Mouse (Mus musculus): ENCODE results near the gene Mrgprd. TPM values are rescaled to one million over a fixed set of nuclear protein-coding genes. Genes with fewer than 3 reads are reported as not detected.

Mrgprd gene
- total and polyA plus RNA-seq, 3 experiments: not detected

DNA sequence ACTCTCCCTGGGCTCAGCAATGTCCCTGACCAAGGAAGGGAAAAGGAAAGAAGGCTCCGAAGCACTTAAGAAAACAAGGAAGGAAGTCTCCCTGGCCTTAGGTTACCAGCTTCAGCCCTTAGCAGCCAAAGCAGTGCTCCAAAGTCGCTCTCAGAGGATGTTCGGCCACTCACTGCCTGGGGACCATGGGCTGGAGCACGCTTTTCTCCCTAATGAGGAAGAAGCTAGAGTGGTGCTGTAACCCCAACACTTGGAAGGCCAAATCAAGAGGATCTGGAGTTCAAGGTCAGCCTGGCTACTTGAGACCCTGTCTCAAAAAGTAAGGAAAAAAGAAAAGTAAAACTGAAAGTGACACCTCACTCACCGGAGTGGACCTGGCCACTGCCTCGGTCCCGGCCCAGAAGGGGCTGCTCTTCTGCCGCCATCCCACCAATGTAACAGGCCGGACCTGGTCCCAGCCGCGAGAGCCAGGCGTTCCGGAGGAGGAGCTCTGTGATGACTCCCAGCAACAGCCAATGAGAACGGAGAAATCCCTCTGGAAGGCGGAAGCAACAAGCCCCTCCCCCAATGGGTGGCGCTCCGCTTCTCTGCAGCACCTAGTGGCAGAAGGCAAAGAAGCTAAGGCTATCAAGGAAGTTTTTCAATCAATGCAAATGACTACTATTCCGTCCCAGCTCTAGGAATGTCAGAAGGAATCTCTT, 31.0 kb upstream of the Mrgprd start, which contains the start of gene Tpcn2:
Tpcn2 (minus strand) TSS at position 525 of the 701 bp plus-strand sequence.
- dilution Hi-C loops (cut with MboI; ENCODE audit: extremely low pct_ligation_motif_present, extremely low pct_unique_long_range_greater_than_20kb, low sequenced_read_pairs): no loop called here

GRCm38 (mm10) chr7:145284293-145284692, 30.3 kb upstream of the Mrgprd start:
- Histone ChIP-seq H3K4me3 (replicated peaks in 1 of 3; ENCODE audit: low read depth in 2 of 3, low read length in 2 of 3, poor library complexity in 1 of 3) (peak overlapping the region in 2 of 3 experiments; percentile 37 to 72), H3K36me3 (replicated peaks in 1 of 2; ENCODE audit: control insufficient read depth in 1 of 2, insufficient read depth in 1 of 2, low read length in 1 of 2) (peaks cover 11 to 18% of the 10 kb centered on the region in 2 experiments), H3K27me3 (replicated peaks) (peaks cover 13% of the 10 kb centered on the region), H3K27ac (ENCODE audit: insufficient read depth, low read depth) (no peak overlapping the region), H3K4me1 (ENCODE audit: control insufficient read depth in 1 of 2, insufficient read depth in 2 of 2) (peaks cover 7 to 31% of the 10 kb centered on the region in 2 experiments), H3K9me3 (replicated peaks; ENCODE audit: low read length) (no peaks in the 10 kb centered on the region), H3K79me2 (replicated peaks; ENCODE audit: control insufficient read depth, extremely low read depth, insufficient read depth, poor library complexity, severe bottlenecking) (no peaks in the 10 kb centered on the region), H3K4me2 (ENCODE audit: insufficient read depth, low read depth, poor library complexity, severe bottlenecking) (peak overlapping the region; percentile 77), H3K9ac (ENCODE audit: insufficient read depth, low read depth) (no peak overlapping the region)
- TF ChIP-seq CHD2 (IDR thresholded peaks at IDR 0.05; ENCODE audit: low read length) (no peak), MYC (IDR thresholded peaks at IDR 0.05; ENCODE audit: low read depth, low read length) (no peak), E2F4 (IDR thresholded peaks at IDR 0.05; ENCODE audit: insufficient replicate concordance, low read depth, low read length) (no peak), TBP (conservative IDR thresholded peaks at IDR 0.05; ENCODE audit: low read depth, low read length) (no peak), SIN3A (IDR thresholded peaks at IDR 0.05; ENCODE audit: low read length) (no peak), TCF12 (IDR thresholded peaks at IDR 0.05; ENCODE audit: low read depth, low read length) (no peak), MAX (IDR thresholded peaks at IDR 0.05; ENCODE audit: low read length) (no peak), ZMIZ1 (IDR thresholded peaks at IDR 0.05; ENCODE audit: low read depth, low read length) (no peak), POLR2A (IDR thresholded peaks at IDR 0.05; ENCODE audit: low read depth, low read length) (no peak), KAT2A (IDR thresholded peaks at IDR 0.05; ENCODE audit: insufficient replicate concordance, low read length) (no peak), CHD1 (IDR thresholded peaks at IDR 0.05; ENCODE audit: low read depth, low read length) (no peak), SMC3 (IDR thresholded peaks at IDR 0.05; ENCODE audit: low read depth, low read length) (no peak), ZNF384 (IDR thresholded peaks at IDR 0.05; ENCODE audit: low read depth, low read length) (no peak)
- dilution Hi-C loops (cut with MboI; ENCODE audit: extremely low pct_ligation_motif_present, extremely low pct_unique_long_range_greater_than_20kb, low sequenced_read_pairs) (no loop called here), in situ Hi-C loops (cut with MboI; ENCODE audit: low pct_ligation_motif_present, low pct_unique_long_range_greater_than_20kb, low sequenced_read_pairs) (no loop called here)
- no peak for DNase-seq (ENCODE audit: extremely low read depth)

More for the DNA sequence above, 31.0 kb upstream of the Mrgprd start, which contains the start of gene Tpcn2:
- Histone ChIP-seq H3K27me3 (replicated peaks) (peaks cover 7% of the 10 kb centered on the region), H3K4me2 (ENCODE audit: insufficient read depth, low read depth, poor library complexity, severe bottlenecking) (peak within 1 kb of the TSS; percentile 84), H3K9ac (ENCODE audit: insufficient read depth, low read depth) (peak within 1 kb of the TSS; percentile 87), H3K27ac (ENCODE audit: insufficient read depth, low read depth) (no peak within 1 kb of the TSS), H3K36me3 (replicated peaks in 1 of 2; ENCODE audit: control insufficient read depth in 1 of 2, insufficient read depth in 1 of 2, low read length in 1 of 2) (peaks cover 18 to 24% of the 10 kb centered on the region in 2 experiments), H3K4me1 (ENCODE audit: control insufficient read depth in 1 of 2, insufficient read depth in 2 of 2) (peaks cover 7 to 31% of the 10 kb centered on the region in 2 experiments), H3K79me2 (replicated peaks; ENCODE audit: control insufficient read depth, extremely low read depth, insufficient read depth, poor library complexity, severe bottlenecking) (no peaks in the 10 kb centered on the region), H3K9me3 (replicated peaks; ENCODE audit: low read length) (no peaks in the 10 kb centered on the region), H3K4me3 (replicated peaks in 1 of 3; ENCODE audit: low read depth in 2 of 3, low read length in 2 of 3, poor library complexity in 1 of 3) (peak within 1 kb of the TSS; percentile 72 to 94 (median 82))
- DNase-seq (ENCODE audit: extremely low read depth): peak; percentile 96
- in situ Hi-C loops (cut with MboI; ENCODE audit: low pct_ligation_motif_present, low pct_unique_long_range_greater_than_20kb, low sequenced_read_pairs): no loop called here
- no peak; the same call in 1 of the 2 replicates for TF ChIP-seq MEF2A (IDR thresholded peaks at IDR 0.05; ENCODE audit: borderline replicate concordance, low read depth, low read length)
- TF ChIP-seq TBP (conservative IDR thresholded peaks at IDR 0.05; ENCODE audit: low read depth, low read length): 0 out of 2 replicates have a peak, but pooled peaks have one; percentile 18
- TF ChIP-seq ZKSCAN1 (IDR thresholded peaks at IDR 0.05; ENCODE audit: borderline replicate concordance, low read depth, low read length): no peak
- peak; percentile 27 for TF ChIP-seq SMC3 (IDR thresholded peaks at IDR 0.05; ENCODE audit: low read depth, low read length)
- TF ChIP-seq CHD1 (IDR thresholded peaks at IDR 0.05; ENCODE audit: low read depth, low read length): no peak
- no peak for TF ChIP-seq MAX (IDR thresholded peaks at IDR 0.05; ENCODE audit: low read length)
- no peak for TF ChIP-seq RCOR1 (conservative IDR thresholded peaks at IDR 0.05; ENCODE audit: low read depth, low read length)
- TF ChIP-seq BHLHE40 (IDR thresholded peaks at IDR 0.05; ENCODE audit: low read depth, low read length): no peak
- no peak for TF ChIP-seq USF2 (conservative IDR thresholded peaks at IDR 0.05; ENCODE audit: low read depth, low read length)
- TF ChIP-seq USF1 (IDR thresholded peaks at IDR 0.05; ENCODE audit: low read depth, low read length): no peak
- TF ChIP-seq SIN3A (IDR thresholded peaks at IDR 0.05; ENCODE audit: low read length): peak; percentile 75
- TF ChIP-seq HCFC1 (IDR thresholded peaks at IDR 0.05; ENCODE audit: low read depth, low read length): no peak; the same call in 1 of the 2 replicates
- TF ChIP-seq CTCF (conservative IDR thresholded peaks at IDR 0.05 in 1 of 2, IDR thresholded peaks at IDR 0.05 in 1 of 2; ENCODE audit: low read depth in 2 of 2, low read length in 2 of 2): peak in 1 of 2 experiments; percentile 56; a peak in 2 of 4 replicates
- peak; percentile 81 for TF ChIP-seq POLR2A (IDR thresholded peaks at IDR 0.05; ENCODE audit: low read depth, low read length)
- 0 out of 2 replicates have a peak, but pooled peaks have one; percentile 36 for TF ChIP-seq MAZ (IDR thresholded peaks at IDR 0.05; ENCODE audit: low read depth, low read length)
- 0 out of 2 replicates have a peak, but pooled peaks have one; percentile 32 for TF ChIP-seq POLR2AphosphoS2 (IDR thresholded peaks at IDR 0.05; ENCODE audit: low read depth, low read length)
- peak; percentile 7 for TF ChIP-seq RAD21 (IDR thresholded peaks at IDR 0.05; ENCODE audit: low read depth, low read length)
- no peak for TF ChIP-seq JUN (IDR thresholded peaks at IDR 0.05; ENCODE audit: insufficient read depth, low read depth, low read length)
- TF ChIP-seq JUND (conservative IDR thresholded peaks at IDR 0.05; ENCODE audit: low read depth, low read length): no peak
- no peak for TF ChIP-seq ETS1 (conservative IDR thresholded peaks at IDR 0.05; ENCODE audit: low read depth, low read length)
- peak; percentile 92 for TF ChIP-seq NELFE (IDR thresholded peaks at IDR 0.05; ENCODE audit: low read depth, low read length)
- no peak for TF ChIP-seq MYC (IDR thresholded peaks at IDR 0.05; ENCODE audit: low read depth, low read length)
- TF ChIP-seq E2F4 (IDR thresholded peaks at IDR 0.05; ENCODE audit: insufficient replicate concordance, low read depth, low read length): no peak
- no peak for TF ChIP-seq MAFK (IDR thresholded peaks at IDR 0.05; ENCODE audit: insufficient replicate concordance, low read length)
- TF ChIP-seq ELF1 (IDR thresholded peaks at IDR 0.05; ENCODE audit: low read depth, low read length): peak; percentile 91
- TF ChIP-seq PAX5 (IDR thresholded peaks at IDR 0.05; ENCODE audit: low read length): no peak
- TF ChIP-seq GABPA (IDR thresholded peaks at IDR 0.05; ENCODE audit: insufficient replicate concordance, low read depth, low read length): no peak
- TF ChIP-seq UBTF (IDR thresholded peaks at IDR 0.05; ENCODE audit: low read depth, low read length): no peak
- TF ChIP-seq MXI1 (IDR thresholded peaks at IDR 0.05; ENCODE audit: low read depth, low read length): peak; percentile 31; the same call in 1 of the 2 replicates
- TF ChIP-seq TCF12 (IDR thresholded peaks at IDR 0.05; ENCODE audit: low read depth, low read length): peak; percentile 75
- peak; percentile 68; the same call in 1 of the 2 replicates for TF ChIP-seq CHD2 (IDR thresholded peaks at IDR 0.05; ENCODE audit: low read length)
- peak; percentile 86 for TF ChIP-seq ZMIZ1 (IDR thresholded peaks at IDR 0.05; ENCODE audit: low read depth, low read length)
- TF ChIP-seq IRF4 (IDR thresholded peaks at IDR 0.05; ENCODE audit: low read depth, low read length): peak; percentile 11; the same call in 1 of the 2 replicates
- TF ChIP-seq KAT2A (IDR thresholded peaks at IDR 0.05; ENCODE audit: insufficient replicate concordance, low read length): no peak
- no peak for TF ChIP-seq NRF1 (IDR thresholded peaks at IDR 0.05; ENCODE audit: low read depth, low read length)
- no peak for TF ChIP-seq ZC3H11A (IDR thresholded peaks at IDR 0.05; ENCODE audit: low read depth, low read length)
- no peak for TF ChIP-seq EP300 (IDR thresholded peaks at IDR 0.05; ENCODE audit: low read length)
- TF ChIP-seq ZNF384 (IDR thresholded peaks at IDR 0.05; ENCODE audit: low read depth, low read length): no peak
